Mouse (Mus musculus) T-helper 1 cell (primary cell): ENCODE measurements around the gene Tmem52.

ENCODE experiments used
- in situ Hi-C: fragments of 300-600 bp; cut with MboI, MseI; formaldehyde crosslinking; loops from one replicate; pipeline ENCODE4 v1.15.1; 2025; ENCODE audit warnings: high pct_unique_total_duplicates

Gene Tmem52

GRCm38 (mm10) chr4:155508614-155509013 lies 39.7 kb downstream of the Tmem52 start:
- in situ Hi-C loops = no loop called here

DNA sequence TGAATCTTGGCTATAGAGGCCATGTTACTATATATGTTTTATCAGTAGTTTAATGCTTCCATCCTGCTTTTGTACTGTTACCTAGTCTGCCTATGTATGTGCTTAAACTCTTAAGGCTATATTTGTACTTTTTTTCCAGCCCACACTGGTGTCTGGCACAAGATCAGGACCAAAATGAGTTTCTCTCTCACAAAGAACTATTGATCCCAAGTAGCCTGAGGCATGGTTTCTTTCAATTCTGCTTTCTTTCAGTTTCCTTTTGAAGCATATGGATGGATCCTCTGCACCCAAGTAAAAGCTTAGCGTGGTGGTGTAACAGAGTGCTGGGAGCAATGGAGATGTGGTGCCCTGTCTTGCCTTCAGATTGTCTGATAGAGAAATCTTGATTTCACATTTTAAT lies 42.1 kb downstream of the Tmem52 start:
- in situ Hi-C loops = no loop called here

DNA sequence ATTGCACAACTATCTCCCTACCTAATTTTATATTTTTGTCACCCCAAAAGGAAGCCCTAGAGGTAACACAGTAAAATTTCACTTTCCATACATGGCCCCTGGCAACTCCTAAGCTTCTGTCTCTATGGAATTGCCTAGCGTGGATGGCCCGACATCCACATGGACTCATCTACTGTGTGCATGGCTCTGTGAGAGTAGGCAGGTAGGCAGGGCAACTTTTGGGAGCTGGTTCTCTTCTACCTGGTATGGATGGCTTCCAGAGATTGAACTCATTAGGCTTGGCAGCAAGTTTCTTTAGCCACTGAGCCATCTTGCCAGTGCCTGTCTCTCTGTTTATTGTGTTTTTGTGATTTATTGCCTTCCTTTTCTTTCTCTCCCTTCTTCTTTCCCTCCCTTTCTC lies 45.9 kb downstream of the Tmem52 start:
- in situ Hi-C loops = loop anchor here (5.0 kb wide), 1 partner anchor 42 kb away; no protein-coding TSS in a partner anchor

DNA sequence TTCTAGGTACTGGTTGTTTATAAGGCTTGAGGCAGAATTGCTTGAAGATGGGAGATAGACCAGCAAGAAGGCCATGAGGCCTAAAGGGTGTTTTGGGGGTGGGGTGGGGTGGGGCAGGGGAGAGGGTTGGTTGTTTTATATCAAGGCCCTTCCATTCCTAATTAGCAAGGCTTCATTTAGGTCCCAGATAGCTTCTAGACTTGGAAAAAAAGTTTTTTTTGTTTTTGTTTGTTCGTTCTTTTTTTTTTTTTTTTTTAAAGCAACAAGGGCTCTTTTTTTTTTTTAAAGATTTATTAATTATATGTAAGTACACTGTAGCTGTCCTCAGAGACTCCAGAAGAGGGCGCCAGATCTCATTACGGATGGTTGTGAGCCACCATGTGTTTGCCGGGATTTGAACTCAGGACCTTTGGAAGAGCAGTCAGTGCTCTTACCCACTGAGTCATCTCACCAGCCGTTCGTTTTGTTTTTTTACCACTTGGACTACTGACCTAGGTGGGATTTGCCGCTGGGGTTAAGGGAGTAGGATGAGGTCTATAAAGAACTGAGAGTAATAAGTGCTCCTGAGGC lies 49.1 kb downstream of the Tmem52 start:
- in situ Hi-C loops = loop anchor here (5.0 kb wide), 1 partner anchor 39 kb away; no protein-coding TSS in a partner anchor
